Mouse (Mus musculus): ENCODE data around the gene Cpvl. TPM values are rescaled to one million over a fixed set of nuclear protein-coding genes. Genes with fewer than 3 reads are reported as not detected.

Cpvl gene
- total and polyA plus RNA-seq, 3 experiments: not detected

GRCm38 (mm10) chr6:53926197-53926596, 52.3 kb downstream of the Cpvl start:
- Histone ChIP-seq H3K27me3 (ENCODE audit: control insufficient read depth in 1 of 2, insufficient read depth in 2 of 2, low read length in 2 of 2) (no peaks in the 10 kb centered on the region), H3K9ac (ENCODE audit: control insufficient read depth, low read depth, low read length, poor library complexity, severe bottlenecking) (no peak overlapping the region), H3K36me3 (ENCODE audit: control insufficient read depth in 1 of 2, insufficient read depth in 2 of 2, low read length in 2 of 2) (no peaks in the 10 kb centered on the region), H3K79me2 (ENCODE audit: control insufficient read depth, insufficient read depth, low read length, poor library complexity) (no peaks in the 10 kb centered on the region), H3K4me3 (ENCODE audit: control insufficient read depth in 1 of 2, insufficient read depth in 1 of 2, low read depth in 2 of 2, low read length in 2 of 2) (no peak overlapping the region), H3K27ac (ENCODE audit: control insufficient read depth, low read depth, low read length) (no peak overlapping the region), H3K9me3 (replicated peaks; ENCODE audit: insufficient read depth, low read length) (no peaks in the 10 kb centered on the region), H3K4me1 (ENCODE audit: control insufficient read depth in 1 of 2, insufficient read depth in 2 of 2, low read length in 2 of 2) (no peaks in the 10 kb centered on the region)
- DNase-seq (ENCODE audit: low read depth, low spot score): no peak
- TF ChIP-seq GABPA (IDR thresholded peaks at IDR 0.05; ENCODE audit: low read depth, low read length): no peak
- TF ChIP-seq CHD1 (IDR thresholded peaks at IDR 0.05; ENCODE audit: low read depth, low read length): no peak
- no peak for TF ChIP-seq ZNF384 (IDR thresholded peaks at IDR 0.05; ENCODE audit: low read depth, low read length)
- TF ChIP-seq ZMIZ1 (IDR thresholded peaks at IDR 0.05; ENCODE audit: low read depth, low read length): no peak
- TF ChIP-seq BHLHE40 (IDR thresholded peaks at IDR 0.05; ENCODE audit: borderline replicate concordance, low read depth, low read length): no peak
- TF ChIP-seq MEF2A (IDR thresholded peaks at IDR 0.05; ENCODE audit: extremely low read depth, insufficient replicate concordance, low read depth, low read length, poor library complexity, severe bottlenecking): no peak

- H3K9ac ChIP-seq (ENCODE audit: control insufficient read depth, low read depth, low read length, poor library complexity, severe bottlenecking): no peak overlapping the region
- no peak for DNase-seq (ENCODE audit: low read depth, low spot score)
- H3K9me3 ChIP-seq (replicated peaks; ENCODE audit: insufficient read depth, low read length): no peaks in the 10 kb centered on the region
- no peaks in the 10 kb centered on the region for H3K36me3 ChIP-seq (ENCODE audit: control insufficient read depth in 1 of 2, insufficient read depth in 2 of 2, low read length in 2 of 2)
- no peaks in the 10 kb centered on the region for H3K79me2 ChIP-seq (ENCODE audit: control insufficient read depth, insufficient read depth, low read length, poor library complexity)
- H3K27me3 ChIP-seq (ENCODE audit: control insufficient read depth in 1 of 2, insufficient read depth in 2 of 2, low read length in 2 of 2): no peaks in the 10 kb centered on the region
- TF ChIP-seq UBTF (IDR thresholded peaks at IDR 0.05; ENCODE audit: borderline replicate concordance, insufficient read depth, low read depth, low read length) (no peak), GATA1 (IDR thresholded peaks at IDR 0.05; ENCODE audit: low read depth, low read length) (no peak), POLR2AphosphoS5 (IDR thresholded peaks at IDR 0.05; ENCODE audit: borderline replicate concordance, low read depth, low read length) (no peak), CHD1 (IDR thresholded peaks at IDR 0.05; ENCODE audit: low read depth, low read length) (no peak), USF2 (IDR thresholded peaks at IDR 0.05; ENCODE audit: borderline replicate concordance in 1 of 2, insufficient read depth in 1 of 2, low read depth in 1 of 2, low read length in 2 of 2) (no peak)
- no peak overlapping the region for H3K27ac ChIP-seq (ENCODE audit: control insufficient read depth, low read depth, low read length)
- no peaks in the 10 kb centered on the region for H3K4me1 ChIP-seq (ENCODE audit: control insufficient read depth in 1 of 2, insufficient read depth in 2 of 2, low read length in 2 of 2)
- H3K4me3 ChIP-seq (ENCODE audit: control insufficient read depth in 1 of 2, insufficient read depth in 1 of 2, low read depth in 2 of 2, low read length in 2 of 2): no peak overlapping the region
Measured at GRCm38 (mm10) chr6:53925192-53925591, 53.3 kb downstream of the Cpvl start.

DNA sequence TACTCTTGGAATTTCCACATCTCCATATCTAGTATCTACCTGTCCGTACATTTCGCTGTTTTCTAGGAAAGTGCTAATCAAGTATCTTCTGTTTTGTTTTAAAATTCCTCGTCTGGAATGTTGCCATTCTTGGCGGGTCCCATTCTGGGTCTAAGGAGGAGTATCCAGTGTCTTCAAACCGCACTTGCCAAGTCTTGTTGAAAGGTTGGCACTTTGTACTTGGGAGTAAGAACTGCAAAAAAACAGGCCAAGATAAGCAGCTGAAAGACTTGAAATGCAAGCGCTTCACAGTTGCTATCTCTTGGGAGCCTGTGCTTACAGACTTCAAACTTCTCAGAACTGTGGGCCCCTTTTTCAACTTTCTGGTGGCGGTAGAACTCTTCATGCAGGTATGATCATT, 58.4 kb downstream of the Cpvl start:
- DNase-seq (ENCODE audit: low read depth, low spot score): no peak
- H3K79me2 ChIP-seq (ENCODE audit: control insufficient read depth, insufficient read depth, low read length, poor library complexity): no peaks in the 10 kb centered on the region
- H3K4me1 ChIP-seq (ENCODE audit: control insufficient read depth in 1 of 2, insufficient read depth in 2 of 2, low read length in 2 of 2): no peaks in the 10 kb centered on the region
- no peak overlapping the region for H3K9ac ChIP-seq (ENCODE audit: control insufficient read depth, low read depth, low read length, poor library complexity, severe bottlenecking)
- H3K9me3 ChIP-seq (replicated peaks; ENCODE audit: insufficient read depth, low read length): no peaks in the 10 kb centered on the region
- H3K4me3 ChIP-seq (ENCODE audit: control insufficient read depth in 1 of 2, insufficient read depth in 1 of 2, low read depth in 2 of 2, low read length in 2 of 2): no peak overlapping the region
- H3K27ac ChIP-seq (ENCODE audit: control insufficient read depth, low read depth, low read length): no peak overlapping the region
- no peak for TF ChIP-seq NRF1 (IDR thresholded peaks at IDR 0.05; ENCODE audit: insufficient read depth, low read depth, low read length, poor library complexity, severe bottlenecking)
- no peak for TF ChIP-seq JUND (IDR thresholded peaks at IDR 0.05; ENCODE audit: low read depth, low read length)
- TF ChIP-seq NELFE (IDR thresholded peaks at IDR 0.05; ENCODE audit: low read depth, low read length): no peak
- TF ChIP-seq TAL1 (IDR thresholded peaks at IDR 0.05; ENCODE audit: low read length): no peak
- TF ChIP-seq POLR2AphosphoS5 (IDR thresholded peaks at IDR 0.05; ENCODE audit: borderline replicate concordance, low read depth, low read length): no peak
- TF ChIP-seq CTCF (IDR thresholded peaks at IDR 0.05 in 2 of 3, conservative IDR thresholded peaks at IDR 0.05 in 1 of 3; ENCODE audit: control insufficient read depth in 1 of 3, insufficient read depth in 1 of 3, low read depth in 2 of 3, low read length in 3 of 3, poor library complexity in 1 of 3, severe bottlenecking in 1 of 3): no peak
- H3K36me3 ChIP-seq (ENCODE audit: control insufficient read depth in 1 of 2, insufficient read depth in 2 of 2, low read length in 2 of 2): no peaks in the 10 kb centered on the region
- H3K27me3 ChIP-seq (ENCODE audit: control insufficient read depth in 1 of 2, insufficient read depth in 2 of 2, low read length in 2 of 2): no peaks in the 10 kb centered on the region

All from MEL (cell line).